Mouse (Mus musculus): Measurements from ENCODE around the gene Pi4ka. TPM values are rescaled to one million over a fixed set of nuclear protein-coding genes. Genes with fewer than 3 reads are reported as not detected.

Gene Pi4ka
- polyA plus RNA-seq (2015; fragmentation: Nextera tagmentation; extraction: Ambion mirVana) = 26.6 and 28.0 TPM in 2 replicates

- ATAC-seq (ENCODE audit: low read depth) = peak; percentile 99
These were observed at the start of gene Pi4ka, which contains the start of gene Snap29 for GRCm38 (mm10) chr16:17405736-17406443. Gene Pi4ka (minus strand): TSS chr16:17406314. Gene Snap29 (plus strand): TSS chr16:17405986.

GRCm38 (mm10) chr16:17452373-17452715 is 46.2 kb upstream of the Pi4ka start:
- Histone ChIP-seq H3K4me2 (ENCODE audit: low read depth, low read length) (peak overlapping the region; percentile 92), H3K4me3 (ENCODE audit: low read length) (peak overlapping the region; percentile 99), H3K4me1 (replicated peaks; ENCODE audit: control insufficient read depth, insufficient read depth, low read length) (peaks cover 15% of the 10 kb centered on the region), H3K36me3 (ENCODE audit: control insufficient read depth, insufficient read depth, low read length) (peaks cover 3% of the 10 kb centered on the region; the same call in 1 of the 2 replicates), H3K9ac (ENCODE audit: low read length) (peak overlapping the region; percentile 99), H3K9me3 (ENCODE audit: control insufficient read depth, low read length) (no peaks in the 10 kb centered on the region), H3K27ac (ENCODE audit: low read length) (peak overlapping the region; percentile 96), H3K27me3 (ENCODE audit: control insufficient read depth, insufficient read depth, low read depth, low read length) (no peaks in the 10 kb centered on the region)
- peak; percentile 55 for ATAC-seq (ENCODE audit: low read depth)
- under 1% methylated on average over 24 of the region's 24 CpGs for WGBS

More at GRCm38 (mm10) chr16:17405736-17406443, at the start of gene Pi4ka, which contains the start of gene Snap29:
- H3K4me1 ChIP-seq (replicated peaks; ENCODE audit: control insufficient read depth, insufficient read depth, low read length) = peaks cover 17% of the 10 kb centered on the region
- peak within 1 kb of the TSS; percentile 84 for H3K9ac ChIP-seq (ENCODE audit: low read length)
- peak within 1 kb of the TSS; percentile 72 for H3K4me2 ChIP-seq (ENCODE audit: low read depth, low read length)
- H3K36me3 ChIP-seq (ENCODE audit: control insufficient read depth, insufficient read depth, low read length) = peaks cover 2% of the 10 kb centered on the region; the same call in 1 of the 2 replicates
- no peaks in the 10 kb centered on the region for H3K9me3 ChIP-seq (ENCODE audit: control insufficient read depth, low read length)
- peak within 1 kb of the TSS; percentile 86 for H3K4me3 ChIP-seq (ENCODE audit: low read length)
- H3K27me3 ChIP-seq (ENCODE audit: control insufficient read depth, insufficient read depth, low read depth, low read length) = no peaks in the 10 kb centered on the region
- peak within 1 kb of the TSS; percentile 29 for H3K27ac ChIP-seq (ENCODE audit: low read length)
- under 1% methylated on average over 55 of the region's 69 CpGs for WGBS

DNA sequence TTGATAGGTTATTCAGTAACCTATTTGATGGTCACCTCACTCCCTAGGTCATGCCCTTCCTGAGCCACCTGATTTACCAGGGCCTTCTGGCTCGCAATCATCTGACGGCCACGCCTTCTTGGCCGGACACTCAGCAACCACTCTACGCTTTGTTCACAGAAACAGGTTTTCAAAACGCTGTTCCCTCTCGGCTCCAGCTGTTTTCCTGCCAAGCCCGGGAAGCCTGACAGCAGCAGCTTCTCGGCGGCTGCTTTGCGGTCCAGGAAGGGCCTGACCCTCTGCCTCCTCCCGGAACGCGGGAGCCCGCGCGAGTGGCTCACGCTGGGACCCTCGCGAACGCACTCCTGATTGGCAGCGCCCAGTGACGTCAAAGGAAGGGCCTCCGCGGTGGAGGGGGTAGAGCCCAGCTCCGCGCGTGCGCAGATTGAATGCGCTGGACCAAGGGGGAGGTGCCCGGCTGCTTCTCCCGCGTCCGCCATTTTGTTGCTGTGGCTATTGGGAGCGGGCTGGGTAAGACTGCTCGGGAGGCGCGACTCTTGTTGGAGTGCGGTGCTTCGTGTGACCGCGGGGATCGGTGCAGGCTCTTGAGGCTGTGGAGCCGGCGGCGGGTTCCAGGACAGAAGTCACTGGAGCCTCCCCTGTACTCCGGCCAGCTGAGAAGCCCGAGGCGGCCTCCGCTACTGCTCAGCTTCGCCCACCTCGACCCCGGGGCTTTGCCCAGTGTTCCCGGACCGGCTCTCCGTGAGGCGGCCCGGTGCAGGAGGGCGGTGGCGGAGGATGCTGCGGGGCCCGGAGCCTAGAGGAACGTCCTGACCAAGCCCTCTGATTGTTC is 45.6 kb upstream of the Pi4ka start, which contains the start of gene Crkl:
TSS of gene Crkl (plus strand) at position 447 of the 832 bp plus-strand sequence.
- Histone ChIP-seq H3K9ac (ENCODE audit: low read length) (peak within 1 kb of the TSS; percentile 99), H3K9me3 (ENCODE audit: control insufficient read depth, low read length) (no peaks in the 10 kb centered on the region; the same call in 1 of the 2 replicates), H3K27me3 (ENCODE audit: control insufficient read depth, insufficient read depth, low read depth, low read length) (no peaks in the 10 kb centered on the region), H3K4me3 (ENCODE audit: low read length) (peak within 1 kb of the TSS; percentile 99), H3K27ac (ENCODE audit: low read length) (peak within 1 kb of the TSS; percentile 96), H3K4me1 (replicated peaks; ENCODE audit: control insufficient read depth, insufficient read depth, low read length) (peaks cover 15% of the 10 kb centered on the region), H3K4me2 (ENCODE audit: low read depth, low read length) (peak within 1 kb of the TSS; percentile 92), H3K36me3 (ENCODE audit: control insufficient read depth, insufficient read depth, low read length) (peaks cover 3% of the 10 kb centered on the region; the same call in 1 of the 2 replicates)
- under 1% methylated on average over 62 of the region's 63 CpGs for WGBS
- peak; percentile 99 for ATAC-seq (ENCODE audit: low read depth)

DNA sequence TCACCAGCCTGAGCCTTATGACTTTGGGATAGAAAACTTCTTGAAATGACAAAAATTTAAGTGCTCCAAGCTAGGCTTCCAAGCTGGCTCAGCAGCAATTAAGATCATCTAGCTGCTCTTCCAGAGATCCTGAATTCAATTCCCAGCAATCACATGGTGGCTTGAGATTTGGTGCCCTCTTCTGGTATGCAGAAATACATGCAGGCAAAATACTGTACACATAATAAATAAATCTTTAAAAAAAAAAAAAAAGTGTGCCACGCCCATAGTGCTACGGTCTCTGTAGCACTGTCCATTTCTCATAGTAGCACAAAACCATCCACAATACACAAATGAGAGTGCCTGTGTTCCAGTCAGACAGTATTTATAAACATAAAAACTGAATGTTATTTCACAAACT is 26.5 kb upstream of the Pi4ka start:
- no peaks in the 10 kb centered on the region for H3K9me3 ChIP-seq (ENCODE audit: control insufficient read depth, low read length)
- no peak for ATAC-seq (ENCODE audit: low read depth)
- H3K4me3 ChIP-seq (ENCODE audit: low read length) = no peak overlapping the region
- no peaks in the 10 kb centered on the region for H3K4me1 ChIP-seq (replicated peaks; ENCODE audit: control insufficient read depth, insufficient read depth, low read length)
- H3K27me3 ChIP-seq (ENCODE audit: control insufficient read depth, insufficient read depth, low read depth, low read length) = no peaks in the 10 kb centered on the region
- H3K9ac ChIP-seq (ENCODE audit: low read length) = no peak overlapping the region
- H3K36me3 ChIP-seq (ENCODE audit: control insufficient read depth, insufficient read depth, low read length) = peaks cover 4% of the 10 kb centered on the region
- H3K4me2 ChIP-seq (ENCODE audit: low read depth, low read length) = no peak overlapping the region
- WGBS = 68% methylated on average over 2 of the region's 2 CpGs
- no peak overlapping the region for H3K27ac ChIP-seq (ENCODE audit: low read length)

GRCm38 (mm10) chr16:17423021-17423420 is 16.9 kb upstream of the Pi4ka start:
- ATAC-seq (ENCODE audit: low read depth) = no peak
- Histone ChIP-seq H3K27me3 (ENCODE audit: control insufficient read depth, insufficient read depth, low read depth, low read length) (no peaks in the 10 kb centered on the region), H3K4me1 (replicated peaks; ENCODE audit: control insufficient read depth, insufficient read depth, low read length) (no peaks in the 10 kb centered on the region), H3K9me3 (ENCODE audit: control insufficient read depth, low read length) (no peaks in the 10 kb centered on the region), H3K4me2 (ENCODE audit: low read depth, low read length) (no peak overlapping the region), H3K4me3 (ENCODE audit: low read length) (no peak overlapping the region), H3K9ac (ENCODE audit: low read length) (no peak overlapping the region), H3K36me3 (ENCODE audit: control insufficient read depth, insufficient read depth, low read length) (peaks cover 25% of the 10 kb centered on the region), H3K27ac (ENCODE audit: low read length) (no peak overlapping the region)
- 70% methylated on average over 3 of the region's 3 CpGs for WGBS

DNA sequence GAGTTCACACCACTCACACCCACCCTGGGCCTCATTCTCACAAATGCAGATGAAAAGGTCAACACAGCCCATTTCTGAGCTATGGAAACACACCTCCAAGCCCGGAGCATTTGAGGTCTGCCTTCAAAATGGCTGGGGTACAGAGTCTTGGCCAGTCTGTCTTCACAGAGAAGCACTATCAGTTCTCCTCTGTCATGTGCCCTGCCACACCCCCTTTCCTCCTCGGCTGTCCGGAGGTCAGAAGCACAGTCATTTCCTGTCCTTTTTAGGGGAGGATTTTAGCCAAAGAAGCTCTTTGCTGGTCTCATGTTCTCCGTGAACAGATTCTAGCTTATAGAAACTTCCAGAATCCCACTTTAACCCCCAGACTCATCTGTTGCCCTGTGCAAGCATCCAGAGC is 4.1 kb upstream of the Pi4ka start:
- no peaks in the 10 kb centered on the region for H3K9me3 ChIP-seq (ENCODE audit: control insufficient read depth, low read length)
- H3K4me1 ChIP-seq (replicated peaks; ENCODE audit: control insufficient read depth, insufficient read depth, low read length) = peaks cover 7% of the 10 kb centered on the region; the same call in 1 of the 2 replicates
- no peaks in the 10 kb centered on the region for H3K36me3 ChIP-seq (ENCODE audit: control insufficient read depth, insufficient read depth, low read length)
- H3K27me3 ChIP-seq (ENCODE audit: control insufficient read depth, insufficient read depth, low read depth, low read length) = no peaks in the 10 kb centered on the region
- WGBS = 19% methylated on average over 4 of the region's 4 CpGs
- H3K4me3 ChIP-seq (ENCODE audit: low read length) = no peak overlapping the region
- H3K9ac ChIP-seq (ENCODE audit: low read length) = no peak overlapping the region
- no peak overlapping the region for H3K27ac ChIP-seq (ENCODE audit: low read length)
- no peak for ATAC-seq (ENCODE audit: low read depth)
- no peak overlapping the region for H3K4me2 ChIP-seq (ENCODE audit: low read depth, low read length)

- WGBS = 91% methylated on average over 2 of the region's 2 CpGs
- Histone ChIP-seq H3K9ac (ENCODE audit: low read length) (no peak overlapping the region), H3K27ac (ENCODE audit: low read length) (no peak overlapping the region), H3K9me3 (ENCODE audit: control insufficient read depth, low read length) (no peaks in the 10 kb centered on the region), H3K4me2 (ENCODE audit: low read depth, low read length) (no peak overlapping the region), H3K4me3 (ENCODE audit: low read length) (no peak overlapping the region), H3K27me3 (ENCODE audit: control insufficient read depth, insufficient read depth, low read depth, low read length) (no peaks in the 10 kb centered on the region), H3K36me3 (ENCODE audit: control insufficient read depth, insufficient read depth, low read length) (no peaks in the 10 kb centered on the region), H3K4me1 (replicated peaks; ENCODE audit: control insufficient read depth, insufficient read depth, low read length) (peaks cover 17% of the 10 kb centered on the region)
- no peak for ATAC-seq (ENCODE audit: low read depth)
These were observed 2.9 kb upstream of the Pi4ka start for GRCm38 (mm10) chr16:17409046-17409445.

DNA sequence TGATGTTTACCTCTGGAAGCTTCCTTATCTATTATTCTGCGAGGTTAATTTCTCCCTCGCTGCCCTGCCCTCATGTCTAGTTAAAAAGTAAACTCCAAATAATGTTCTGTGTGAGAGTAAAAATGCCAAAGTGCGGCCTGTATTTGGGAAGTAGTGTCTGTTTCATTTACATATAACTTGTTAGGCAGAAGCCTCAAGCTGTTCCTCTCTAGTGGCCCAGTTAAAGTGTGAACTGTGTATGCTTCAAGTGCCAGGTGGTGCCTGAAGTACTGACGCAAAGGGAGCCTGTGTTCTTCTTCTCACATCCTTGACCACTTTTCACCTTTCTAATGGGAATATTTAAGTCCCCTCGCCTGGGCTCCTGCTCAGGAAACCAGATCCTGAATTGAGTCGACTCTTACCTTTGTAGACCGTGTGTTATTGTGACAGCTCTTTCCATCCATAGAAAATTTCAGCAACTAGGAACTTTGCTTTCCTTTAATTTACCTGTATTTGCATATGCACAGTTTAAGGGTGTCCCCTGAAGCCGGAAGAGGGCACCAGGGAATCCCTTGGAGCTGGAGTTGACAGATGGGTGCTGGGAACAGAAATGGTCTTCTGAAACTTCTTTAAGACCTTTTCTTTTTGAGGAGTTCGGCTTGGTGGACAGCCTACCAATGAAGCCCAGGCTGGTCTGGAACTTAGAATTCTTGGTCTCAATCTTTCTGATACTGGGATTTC is 558 bp upstream of the Pi4ka start:
- Histone ChIP-seq H3K27me3 (ENCODE audit: control insufficient read depth, insufficient read depth, low read depth, low read length) (no peaks in the 10 kb centered on the region), H3K4me3 (ENCODE audit: low read length) (peak overlapping the region; percentile 86), H3K4me1 (replicated peaks; ENCODE audit: control insufficient read depth, insufficient read depth, low read length) (peaks cover 17% of the 10 kb centered on the region), H3K36me3 (ENCODE audit: control insufficient read depth, insufficient read depth, low read length) (peaks cover 2% of the 10 kb centered on the region; the same call in 1 of the 2 replicates), H3K4me2 (ENCODE audit: low read depth, low read length) (peak overlapping the region; percentile 64), H3K27ac (ENCODE audit: low read length) (no peak overlapping the region), H3K9me3 (ENCODE audit: control insufficient read depth, low read length) (no peaks in the 10 kb centered on the region), H3K9ac (ENCODE audit: low read length) (peak overlapping the region; percentile 84)
- 23% methylated on average over 9 of the region's 9 CpGs for WGBS
- ATAC-seq (ENCODE audit: low read depth) = no peak

Measured in lung, embryonic 16.5 days (tissue).